Mouse (Mus musculus) common myeloid progenitor, adult 5-6 weeks (primary cell): ENCODE results near the gene Gabbr2. TPM values are rescaled to one million over a fixed set of nuclear protein-coding genes. Genes with fewer than 3 reads are reported as not detected.

Experiments
- ATAC-seq: replicated peaks from 2 replicates; pipeline ENCODE4 v1.8.0; 2016; ENCODE audit warnings: low read depth, mild to moderate bottlenecking, moderate TSS enrichment, inconsistent platforms; ENCODE audit not compliant: poor library complexity, severe bottlenecking
- total RNA-seq: library from RNA; stranded (forward); fragments of 200-1000, 187-1606 nt; gene quantifications from 2 replicates; pipeline ENCODE4 v1.2.3, GENCODE M21; 2017

The Gabbr2 gene
- total RNA-seq, 1 experiment from 2014 or later, result 0.05 TPM

DNA sequence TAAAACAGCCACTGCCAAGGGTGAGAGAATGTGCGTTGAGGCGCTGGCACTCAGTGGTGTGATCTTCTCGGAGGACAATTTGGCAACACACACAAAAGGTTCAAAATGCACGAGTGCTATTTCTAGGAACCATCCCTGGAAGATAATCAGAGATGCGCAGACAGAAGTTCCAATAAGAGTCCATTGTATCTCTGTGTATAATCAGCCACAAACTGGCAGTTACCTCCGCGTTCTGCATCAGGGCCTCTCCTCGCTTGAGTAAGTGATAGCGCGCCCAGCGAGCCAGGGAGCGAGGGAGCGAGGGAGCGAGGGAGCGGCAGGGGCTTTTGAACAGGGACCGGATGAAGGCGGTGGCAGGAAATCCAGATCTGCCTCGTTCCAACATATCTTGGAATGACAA, 155.6 kb downstream of the Gabbr2 start:
- no peak for ATAC-seq

DNA sequence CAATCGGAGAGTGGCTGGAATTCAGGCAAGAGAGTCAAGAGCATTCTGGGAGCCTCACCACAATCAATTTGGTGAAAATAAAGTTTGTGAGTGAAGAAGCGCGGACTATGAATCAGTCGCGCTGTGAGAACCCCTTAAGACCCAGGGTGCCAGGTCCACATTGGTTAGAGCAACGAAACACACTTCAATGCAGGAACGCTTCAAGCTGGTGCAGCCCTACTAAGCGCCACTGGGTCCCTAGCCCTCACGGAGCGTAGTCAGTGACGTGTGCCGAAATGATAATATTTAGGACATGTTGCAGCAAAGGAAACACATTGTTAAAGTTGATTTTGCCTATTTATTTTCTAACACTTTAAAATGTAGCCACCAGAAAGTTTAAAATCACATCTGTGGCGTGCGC, 156.6 kb downstream of the Gabbr2 start:
- no peak for ATAC-seq

DNA sequence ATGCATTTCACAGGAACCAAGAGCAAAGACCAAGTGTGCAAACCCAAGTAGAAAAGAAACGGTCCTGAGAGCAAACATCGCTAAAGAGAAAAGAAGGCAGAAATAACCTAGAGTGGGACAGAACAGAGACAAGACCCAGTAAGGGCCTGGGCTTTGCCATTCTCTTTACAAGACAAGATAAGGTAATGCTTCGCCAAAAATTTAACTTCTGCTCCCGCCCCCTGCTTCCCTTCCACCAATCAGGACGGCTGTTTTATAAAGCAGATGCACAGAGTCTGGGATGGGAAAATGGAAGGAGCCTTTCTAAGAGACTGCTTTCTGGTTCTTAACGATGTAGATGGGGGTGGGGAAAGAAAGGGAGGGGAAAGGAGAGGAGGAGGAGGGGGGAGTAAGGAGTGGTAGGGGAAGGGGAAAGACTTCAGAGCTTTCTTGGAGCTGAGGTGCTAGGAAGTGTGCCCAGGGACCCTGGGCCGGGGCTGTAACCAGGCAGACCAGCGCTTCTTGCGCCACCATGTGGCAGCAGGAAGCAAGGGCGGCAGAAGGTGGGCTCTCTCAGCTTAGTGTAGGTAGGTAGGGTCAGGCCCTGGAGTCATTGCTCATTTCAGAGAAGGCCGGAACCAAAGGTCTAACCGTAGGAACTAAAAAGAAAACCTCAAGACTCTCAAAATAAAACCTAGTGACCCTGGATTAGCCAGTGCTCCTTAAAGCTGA, 158.7 kb downstream of the Gabbr2 start:
- peak; percentile 50 for ATAC-seq

DNA sequence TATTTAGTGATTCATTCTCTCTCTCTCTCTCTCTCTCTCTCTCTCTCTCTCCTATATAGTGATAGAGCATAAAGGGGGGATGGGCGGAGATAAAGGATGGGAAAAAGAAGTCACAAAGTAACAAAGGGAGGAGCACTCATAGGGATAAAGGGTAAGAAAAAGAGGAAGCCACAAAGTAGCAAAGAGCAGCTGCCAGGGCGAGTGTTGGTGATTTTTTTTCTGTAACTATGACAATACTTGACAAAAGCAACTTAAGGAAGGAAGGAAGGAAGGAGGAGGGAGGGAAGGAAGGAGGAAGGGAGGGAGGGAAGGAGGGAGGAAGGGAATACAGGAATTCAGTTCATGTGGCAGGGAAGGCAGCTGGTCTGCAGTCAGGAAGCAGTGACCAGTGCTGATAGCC, 162.0 kb downstream of the Gabbr2 start:
- peak; percentile 34 for ATAC-seq

DNA sequence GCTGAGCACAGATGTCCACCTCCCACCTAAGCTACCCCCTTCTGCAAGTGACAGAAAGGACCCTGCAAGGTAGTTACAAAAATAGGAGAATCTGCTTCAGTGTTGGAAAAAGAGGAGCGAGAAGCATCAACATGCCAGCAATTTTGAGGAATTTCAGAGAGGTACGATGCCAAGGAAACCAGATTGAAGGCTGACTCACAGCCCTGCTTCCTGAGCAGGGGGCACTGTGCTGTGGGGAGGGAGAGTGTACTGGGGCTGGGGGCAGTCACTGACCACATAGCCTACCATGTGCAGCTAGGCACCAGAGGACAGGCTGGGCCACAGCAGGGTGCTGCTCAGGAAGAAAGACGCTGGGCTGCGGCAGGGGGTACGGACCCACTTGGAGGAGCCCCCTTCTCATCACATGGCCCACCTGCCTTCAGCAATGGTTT, 163.5 kb downstream of the Gabbr2 start:
- ATAC-seq, result no peak

DNA sequence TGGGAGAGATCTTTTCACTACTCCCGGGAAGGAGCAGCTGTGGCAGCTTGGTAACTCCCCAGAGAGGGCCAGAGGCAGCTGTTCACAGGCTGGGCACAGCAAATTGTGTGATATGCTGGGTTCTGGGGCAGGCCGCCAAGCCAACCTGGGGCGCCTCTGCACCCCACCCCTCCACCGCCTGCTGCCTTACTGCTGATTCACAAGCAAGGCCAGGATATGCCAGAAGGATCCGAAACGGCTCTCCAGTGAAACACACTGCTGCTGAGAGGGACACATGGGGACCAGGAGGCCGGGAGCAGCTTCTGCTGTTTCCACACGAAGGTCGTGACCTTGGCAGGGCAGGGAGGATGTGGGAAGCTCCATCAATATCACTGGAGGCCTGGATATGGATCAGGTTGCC, 164.2 kb downstream of the Gabbr2 start:
- no peak for ATAC-seq

DNA sequence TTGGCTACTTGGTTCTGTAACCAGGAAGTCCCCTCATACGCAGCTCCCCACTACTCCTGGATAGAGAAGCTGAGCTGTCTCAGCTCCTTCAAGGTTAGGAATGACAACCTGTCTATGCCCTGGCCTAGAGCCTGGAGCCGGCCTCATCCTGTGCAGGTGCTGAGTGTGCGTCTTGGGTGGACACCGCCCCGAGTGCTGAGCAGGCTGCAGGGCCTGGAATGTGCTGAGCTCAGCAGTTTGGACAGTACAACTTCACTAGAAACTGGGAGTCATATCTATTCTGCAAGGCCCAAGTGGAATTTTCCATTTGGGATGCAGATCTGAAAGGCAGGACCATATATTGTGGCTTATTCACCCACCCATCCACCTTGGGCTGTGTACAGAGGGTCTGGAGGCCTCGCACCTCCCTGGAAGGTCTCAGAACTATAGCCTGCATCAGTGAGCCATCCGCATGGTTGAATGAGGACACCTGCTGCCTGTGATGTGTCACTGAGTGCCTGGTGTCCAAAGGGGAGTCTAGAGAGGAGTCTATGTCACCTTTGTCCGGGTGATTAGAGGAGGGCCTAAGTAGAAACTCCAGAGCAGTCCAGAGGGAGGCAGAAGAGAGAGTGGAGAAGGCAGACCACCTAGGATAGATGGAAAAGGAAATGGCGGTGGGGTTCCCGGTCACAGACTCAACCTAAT, 165.7 kb downstream of the Gabbr2 start:
- no peak for ATAC-seq

DNA sequence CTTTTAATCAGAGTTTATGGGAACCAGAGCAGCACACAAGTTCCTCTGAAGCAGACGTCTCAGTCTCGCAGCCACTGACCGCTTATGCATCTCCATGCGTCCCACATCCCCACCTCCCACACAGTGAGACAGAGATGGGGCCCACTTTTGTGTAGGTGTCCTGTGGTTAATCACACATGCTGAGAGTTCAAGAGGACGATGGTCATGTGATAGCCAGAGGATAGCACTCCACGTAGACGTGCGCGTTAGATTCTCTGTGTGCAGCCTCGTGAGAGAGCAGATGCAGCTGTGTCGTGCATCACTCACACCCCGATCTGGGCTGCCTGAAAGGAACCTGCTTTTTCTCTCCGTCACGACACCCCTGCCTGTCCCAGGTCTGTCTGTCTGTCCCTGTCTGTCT, 167.9 kb downstream of the Gabbr2 start:
- ATAC-seq, result no peak

DNA sequence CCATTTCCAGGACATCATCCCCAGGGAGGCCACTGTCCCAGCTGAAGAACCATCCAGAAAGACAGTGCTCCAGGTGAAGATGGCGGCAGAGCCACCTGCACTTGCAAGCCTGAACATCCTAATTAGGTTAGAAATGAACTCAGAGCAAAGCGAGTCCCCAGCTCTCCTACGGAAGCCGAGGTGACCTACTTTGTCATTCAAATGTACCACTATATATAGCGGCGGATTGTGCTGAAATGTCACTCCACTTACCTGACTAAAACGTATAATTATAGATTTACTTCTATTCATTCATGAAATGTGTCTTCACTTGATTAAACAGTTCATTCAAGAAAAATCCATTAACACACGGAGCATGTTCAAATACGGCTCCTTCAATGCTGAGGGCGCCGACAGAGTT, 170.0 kb downstream of the Gabbr2 start:
- ATAC-seq, result no peak

DNA sequence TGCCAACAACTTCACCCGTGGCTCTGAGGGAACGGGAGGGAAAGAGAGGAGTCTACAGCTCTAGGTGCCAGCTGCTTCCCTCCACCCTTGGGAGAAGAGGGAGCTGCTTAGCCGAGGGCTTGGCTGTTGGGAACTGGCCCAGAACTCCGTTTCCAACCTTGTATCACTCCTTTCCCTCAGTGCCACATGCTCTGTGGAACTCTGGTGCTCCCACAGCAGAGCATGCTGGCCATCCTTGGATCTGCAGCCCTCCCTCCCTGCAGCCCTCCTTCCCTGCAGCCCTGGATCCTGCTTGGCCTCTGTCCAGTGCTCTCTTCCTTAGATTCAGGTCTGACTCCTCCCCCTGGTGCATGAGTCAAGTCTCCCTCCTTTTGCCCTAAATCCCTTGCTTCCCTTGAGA, 176.7 kb downstream of the Gabbr2 start:
- ATAC-seq, result no peak

DNA sequence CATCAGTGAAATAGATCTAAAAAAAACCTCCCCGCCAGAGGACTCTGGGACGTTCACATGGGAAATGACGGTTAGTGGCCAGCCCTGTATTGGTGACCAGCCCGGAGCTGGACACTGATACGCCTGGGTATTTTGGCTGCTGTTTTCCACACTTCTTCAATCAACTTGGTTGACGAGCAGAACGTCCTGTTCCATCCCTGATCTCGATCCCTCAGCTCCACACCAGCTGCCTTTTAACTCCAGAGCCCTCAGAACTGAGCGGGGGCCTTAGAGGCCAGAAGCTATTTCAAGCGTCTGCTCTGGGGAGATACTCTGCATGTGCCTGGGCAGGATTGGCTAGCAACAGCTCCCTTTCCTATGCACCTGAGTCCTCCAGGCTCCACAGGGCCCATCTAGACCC, 177.4 kb downstream of the Gabbr2 start:
- ATAC-seq, result no peak

DNA sequence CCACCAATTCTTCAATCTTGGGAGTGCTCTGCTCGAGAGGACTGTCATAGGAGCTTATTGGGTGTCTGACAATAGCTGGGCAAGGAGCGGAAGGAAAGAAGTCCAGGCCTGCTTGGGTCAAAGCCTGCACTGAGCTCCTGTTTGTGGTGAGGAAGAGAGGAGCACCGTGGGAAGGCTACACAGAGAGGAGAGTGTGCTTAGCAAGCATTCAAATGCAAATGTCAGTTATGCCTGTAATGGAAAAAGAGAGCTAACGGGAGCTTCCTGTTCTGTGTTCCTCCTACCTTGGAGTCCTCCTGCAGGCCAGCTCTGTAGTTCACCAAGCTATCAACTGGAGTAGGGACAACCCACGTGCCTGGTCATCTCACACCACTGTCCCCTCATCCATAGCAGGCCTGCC, 180.5 kb downstream of the Gabbr2 start:
- no peak for ATAC-seq

DNA sequence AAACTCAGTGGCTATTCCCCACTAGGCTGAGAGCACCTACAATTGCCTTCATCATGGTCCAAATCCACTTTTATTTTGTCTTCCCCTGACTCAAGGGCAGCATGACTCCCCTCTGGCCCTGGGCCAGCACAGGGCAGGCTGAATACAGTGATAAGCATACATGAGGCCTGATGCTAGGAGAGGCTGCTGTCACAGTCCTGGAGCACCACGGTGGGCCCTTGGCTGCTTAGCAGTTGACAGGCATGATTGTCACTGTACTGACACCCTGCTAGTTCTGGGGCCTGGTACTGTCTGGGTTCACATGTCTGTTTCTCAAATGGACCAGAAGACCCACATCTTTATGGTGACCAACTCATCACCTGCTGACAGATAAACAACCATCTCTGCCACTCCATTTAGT, 184.8 kb downstream of the Gabbr2 start:
- no peak for ATAC-seq

DNA sequence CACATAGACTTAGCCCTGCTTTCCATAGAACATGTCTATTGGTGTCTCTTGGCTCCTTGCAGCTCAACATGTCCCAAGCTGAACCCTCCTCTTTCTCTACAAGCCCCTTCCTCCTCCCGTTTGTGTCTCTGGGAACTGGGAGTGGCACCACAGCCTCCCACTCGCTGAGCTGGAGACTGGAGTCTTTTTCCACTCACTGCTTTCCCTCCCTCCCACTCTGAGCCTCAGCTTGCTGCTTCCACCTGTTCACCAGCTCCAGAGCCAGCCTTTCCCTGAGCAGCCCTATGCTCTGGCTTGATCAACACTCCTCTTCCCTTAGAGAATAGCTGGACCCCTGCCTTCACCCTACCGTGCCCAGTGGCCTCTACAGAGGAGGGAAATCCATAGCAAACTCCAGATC, 185.8 kb downstream of the Gabbr2 start:
- no peak for ATAC-seq

DNA sequence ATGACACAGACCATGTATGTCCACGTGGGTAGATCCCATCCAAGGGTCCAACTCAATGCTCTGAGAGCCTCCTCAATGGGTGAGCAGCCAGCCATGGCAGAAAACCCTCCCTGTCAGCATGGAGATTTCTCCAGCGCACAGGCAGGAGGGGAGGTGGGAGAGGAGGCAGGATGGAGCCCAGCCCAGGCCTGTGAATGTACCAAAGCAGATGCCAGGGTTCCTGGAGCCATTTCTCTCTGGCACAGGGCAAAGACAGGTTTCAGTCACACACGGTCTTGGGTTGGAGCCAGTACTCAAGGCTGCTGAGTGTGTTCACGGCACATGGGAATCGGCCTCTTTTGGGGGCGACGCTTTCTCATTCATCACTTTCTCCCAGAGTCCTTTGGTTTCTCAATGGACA, 189.3 kb downstream of the Gabbr2 start:
- ATAC-seq, result no peak

DNA sequence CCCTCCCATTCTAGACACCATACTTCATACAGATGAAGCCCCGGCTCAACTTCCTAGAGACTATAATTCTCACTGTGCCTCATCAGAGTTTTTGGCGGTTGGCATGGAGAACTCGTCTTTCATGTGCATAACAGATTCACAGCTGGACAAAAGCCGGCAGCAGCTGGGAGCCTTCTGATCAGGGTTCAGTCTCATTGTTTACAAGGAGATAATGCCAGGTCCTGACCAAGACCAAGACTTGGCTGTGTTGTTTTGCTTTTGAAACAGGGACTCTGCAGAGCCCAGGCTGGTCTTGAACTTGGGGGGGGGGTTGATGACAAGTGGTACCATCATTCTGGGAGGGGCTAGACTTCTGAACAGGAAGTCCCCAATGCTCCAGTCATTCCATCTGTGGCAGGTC, 191.8 kb downstream of the Gabbr2 start:
- no peak for ATAC-seq

DNA sequence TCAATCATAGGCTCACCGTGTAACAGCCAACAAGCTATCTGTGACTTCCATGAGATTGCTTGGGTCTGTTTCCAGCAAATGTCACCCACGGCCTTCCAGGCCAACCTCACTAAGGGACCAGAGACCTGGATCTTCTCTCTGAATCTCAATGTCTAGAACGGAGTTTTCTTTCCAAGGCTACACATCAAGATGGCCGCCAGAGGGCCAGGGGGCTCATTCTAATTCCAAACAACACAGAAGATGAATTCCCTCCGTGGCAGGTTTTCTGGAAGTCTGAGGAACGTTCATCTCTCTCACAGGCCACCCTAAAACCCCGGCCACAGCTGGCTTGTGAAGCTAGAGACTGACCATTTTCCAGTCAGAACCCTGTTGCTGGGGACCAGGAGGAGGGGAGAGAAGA, 196.0 kb downstream of the Gabbr2 start:
- no peak for ATAC-seq

DNA sequence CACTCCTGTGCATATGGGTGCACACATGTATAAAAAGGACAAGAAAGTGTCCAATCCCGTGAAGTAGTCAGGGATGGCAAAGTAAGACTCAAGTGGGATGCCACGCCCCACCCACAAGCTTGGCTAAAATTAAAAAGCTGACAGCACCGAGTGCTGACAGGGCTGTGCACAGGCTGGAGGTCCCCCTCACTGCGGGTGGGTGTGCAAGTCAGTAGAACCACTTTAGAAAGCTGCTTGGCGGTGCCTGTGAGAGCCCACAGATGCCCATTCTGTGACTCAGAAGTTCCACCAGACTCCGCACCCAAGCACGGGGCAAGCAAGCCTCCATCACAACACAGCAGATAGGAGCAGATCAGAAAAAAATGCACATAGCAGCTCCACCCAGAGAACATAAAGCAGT, 197.1 kb downstream of the Gabbr2 start:
- no peak for ATAC-seq

DNA sequence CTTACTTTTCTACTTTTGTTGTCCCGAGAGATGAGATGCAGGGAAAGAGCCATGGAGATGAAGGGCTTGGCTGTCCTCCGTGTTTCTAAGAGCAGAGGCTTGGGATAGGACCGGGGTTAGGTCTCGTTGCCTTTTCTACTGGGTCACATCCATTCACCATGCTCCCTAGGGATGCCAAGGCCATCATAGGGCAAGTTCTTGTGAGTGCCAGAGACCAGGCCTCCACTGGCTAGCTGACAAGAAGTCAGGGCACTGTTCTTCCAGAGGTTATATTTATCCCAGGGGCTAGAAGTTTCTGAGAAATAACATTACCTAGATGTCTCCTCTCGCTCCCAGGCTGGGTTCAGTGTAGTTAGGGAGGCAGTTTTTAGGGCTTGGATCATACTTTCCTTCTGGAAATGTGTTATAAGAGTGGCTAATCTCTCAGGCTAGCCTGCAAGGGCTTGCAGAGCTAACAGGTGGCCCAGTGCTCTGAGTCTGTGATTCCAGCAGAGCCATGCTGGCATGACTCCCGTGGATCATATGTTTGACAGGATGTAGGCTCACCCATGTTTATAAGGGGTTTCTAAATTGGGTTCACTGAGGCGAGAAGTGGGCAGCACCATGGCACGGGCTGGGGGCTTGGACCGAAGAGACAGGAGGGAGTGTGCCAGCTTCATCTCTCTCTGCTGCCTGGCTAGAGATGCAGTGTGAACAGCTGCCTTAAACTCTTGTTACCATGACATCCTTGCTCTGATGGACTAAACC, 199.2 kb downstream of the Gabbr2 start:
- no peak for ATAC-seq

DNA sequence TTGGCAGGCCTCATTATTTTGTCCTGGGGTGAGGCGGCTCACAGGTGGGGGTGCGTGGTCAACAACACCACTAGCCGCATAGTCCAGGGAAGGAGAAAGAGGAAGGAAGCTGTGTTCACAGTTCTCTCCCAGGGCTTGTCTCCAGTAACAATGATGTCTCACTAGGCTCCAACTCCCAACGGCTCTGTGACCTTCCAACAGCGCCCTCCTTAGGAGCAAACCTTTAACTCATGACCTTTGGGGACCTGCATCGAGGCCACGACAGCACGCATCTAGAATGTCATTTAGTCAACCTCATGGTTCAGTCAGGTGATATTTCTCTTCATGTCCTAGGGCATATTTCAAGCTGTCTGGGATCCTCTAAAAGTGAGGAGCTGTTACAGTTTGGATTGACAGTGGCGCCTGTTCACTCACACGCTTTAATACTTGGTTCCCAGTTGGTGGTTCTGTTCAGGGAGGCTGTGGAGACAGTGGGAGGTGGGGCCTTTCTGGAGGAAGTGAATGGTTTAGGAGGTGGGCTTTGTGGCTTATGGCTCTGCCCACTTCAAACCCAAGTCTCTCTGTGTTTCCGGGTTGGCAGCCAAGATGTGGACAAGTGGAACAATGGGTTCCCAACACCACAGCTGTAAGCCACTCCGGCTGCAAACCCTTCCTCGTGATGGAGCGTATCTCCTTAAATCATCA, 200.3 kb downstream of the Gabbr2 start:
- ATAC-seq, result peak; percentile 90
